Comparison of ENCODE assay signal across 20 mouse cellular contexts in genomic region chr8:118502509-118502908, GRCm38 (mm10).
A peak's percentile ranks its signal among the peaks of the same experiment; 100 is the strongest.
DNase-seq lines count a peak whose midpoint lies in the region; ATAC-seq and TF ChIP-seq lines count a peak whose summit lies in the region.
"Had no signal": no experiment of that assay in that cellular context is flagged by ENCODE, and none has a peak within 500 bp of the region (broad histone marks: within the 10 kb centered on the region; RNA-seq: fewer than 3 reads in every experiment).

No protein-coding gene starts in this region.

- WGBS in forebrain, embryonic 12.5 days = 76% methylated on average over 8 of the region's 8 CpGs
- WGBS in forebrain, postnatal 0 days = 66% methylated on average over 8 of the region's 8 CpGs
- WGBS in midbrain, embryonic 11.5 days = 69% methylated on average over 8 of the region's 8 CpGs
- 65% methylated on average over 8 of the region's 8 CpGs for WGBS in midbrain, embryonic 14.5 days

- no peak overlapping the region for H3K27ac ChIP-seq in forebrain, embryonic 12.5 days
- H3K27ac ChIP-seq in forebrain, postnatal 0 days (ENCODE audit: low read depth, low read length) = no peak overlapping the region
- no peak overlapping the region for H3K27ac ChIP-seq in midbrain, embryonic 11.5 days (ENCODE audit: low read depth, low read length)
- no peak overlapping the region for H3K27ac ChIP-seq in midbrain, embryonic 14.5 days (replicated peaks; ENCODE audit: low read depth, low read length)
- H3K27ac ChIP-seq: heart, embryonic 13.5 days; hindbrain, postnatal 0 days; liver, embryonic 12.5 days; neural tube, embryonic 13.5 days had no signal

- no peak for DNase-seq in forebrain, postnatal 0 days
- no peak for DNase-seq in midbrain, embryonic 11.5 days (ENCODE audit: low spot score, missing footprints)
- no peak for DNase-seq in midbrain, embryonic 14.5 days
- peak; percentile 51 for DNase-seq in retina, embryonic 14.5 days (ENCODE audit: low spot score)
- no peak for DNase-seq in cerebellum, postnatal 36 days
- no peak for DNase-seq in frontal cortex, postnatal 14 days (ENCODE audit: low spot score in 2 of 2)
- DNase-seq: adrenal gland, postnatal 36 days; cerebellum, adult 8-10 months; gastrocnemius, postnatal 14 days; heart, adult 18-20 months; lung, adult 2 months; lung, postnatal 36 days; right cerebral cortex, postnatal 14 days; thymus, postnatal 25 days had no signal

- no peak overlapping the region for H3K4me2 ChIP-seq in forebrain, embryonic 12.5 days
- H3K4me2 ChIP-seq in forebrain, postnatal 0 days (ENCODE audit: low read depth) = no peak overlapping the region
- no peak overlapping the region for H3K4me2 ChIP-seq in midbrain, embryonic 11.5 days
- H3K4me2 ChIP-seq in midbrain, embryonic 14.5 days (ENCODE audit: low read length) = no peak overlapping the region
- H3K4me2 ChIP-seq: heart, embryonic 13.5 days; liver, embryonic 12.5 days; neural tube, embryonic 13.5 days had no signal

- no peak overlapping the region for H3K4me3 ChIP-seq in forebrain, embryonic 12.5 days (replicated peaks)
- no peak overlapping the region for H3K4me3 ChIP-seq in forebrain, postnatal 0 days (ENCODE audit: low read depth, low read length)
- no peak overlapping the region for H3K4me3 ChIP-seq in midbrain, embryonic 11.5 days (ENCODE audit: low read depth, low read length)
- no peak overlapping the region for H3K4me3 ChIP-seq in midbrain, embryonic 14.5 days (replicated peaks; ENCODE audit: low read depth, low read length)
- H3K4me3 ChIP-seq: heart, embryonic 13.5 days; liver, embryonic 12.5 days; neural tube, embryonic 13.5 days had no signal

- H3K9ac ChIP-seq in forebrain, embryonic 12.5 days = no peak overlapping the region
- no peak overlapping the region for H3K9ac ChIP-seq in forebrain, postnatal 0 days
- H3K9ac ChIP-seq in midbrain, embryonic 11.5 days (ENCODE audit: low read length) = no peak overlapping the region
- H3K9ac ChIP-seq in midbrain, embryonic 14.5 days (replicated peaks; ENCODE audit: low read length) = no peak overlapping the region
- H3K9ac ChIP-seq: heart, embryonic 13.5 days; liver, embryonic 12.5 days; neural tube, embryonic 13.5 days had no signal

- peaks cover 5% of the 10 kb centered on the region; the same call in 1 of the 2 replicates for H3K4me1 ChIP-seq in forebrain, embryonic 12.5 days
- H3K4me1 ChIP-seq in forebrain, postnatal 0 days (ENCODE audit: insufficient read depth) = 0 out of 2 replicates have a peak, but pooled peaks cover 1% of the 10 kb centered on the region
- H3K4me1 ChIP-seq in midbrain, embryonic 11.5 days (ENCODE audit: control insufficient read depth, insufficient read depth, low read length) = 0 out of 2 replicates have a peak, but pooled peaks cover 1% of the 10 kb centered on the region
- peaks cover 5% of the 10 kb centered on the region; the same call in 1 of the 2 replicates for H3K4me1 ChIP-seq in midbrain, embryonic 14.5 days (ENCODE audit: control insufficient read depth, insufficient read depth, low read length)
- H3K4me1 ChIP-seq: heart, embryonic 13.5 days; liver, embryonic 12.5 days had no signal

- TF ChIP-seq CTCF in forebrain, postnatal 0 days (IDR thresholded peaks at IDR 0.05; ENCODE audit: low read depth) = no peak

- H3K27me3 ChIP-seq in forebrain, embryonic 12.5 days = no peaks in the 10 kb centered on the region
- H3K27me3 ChIP-seq in forebrain, postnatal 0 days (ENCODE audit: insufficient read depth, low read length) = no peaks in the 10 kb centered on the region
- no peaks in the 10 kb centered on the region for H3K27me3 ChIP-seq in midbrain, embryonic 11.5 days (ENCODE audit: control insufficient read depth, insufficient read depth, low read length)
- no peaks in the 10 kb centered on the region for H3K27me3 ChIP-seq in midbrain, embryonic 14.5 days (ENCODE audit: control insufficient read depth, insufficient read depth, low read length)
- H3K27me3 ChIP-seq: heart, embryonic 13.5 days; liver, embryonic 12.5 days; neural tube, embryonic 13.5 days had no signal

- H3K9me3 ChIP-seq in forebrain, embryonic 12.5 days = no peaks in the 10 kb centered on the region
- H3K9me3 ChIP-seq in forebrain, postnatal 0 days (ENCODE audit: low read length) = no peaks in the 10 kb centered on the region
- H3K9me3 ChIP-seq in midbrain, embryonic 11.5 days (ENCODE audit: control insufficient read depth, low read length) = no peaks in the 10 kb centered on the region
- H3K9me3 ChIP-seq in midbrain, embryonic 14.5 days (ENCODE audit: control insufficient read depth, low read length) = no peaks in the 10 kb centered on the region
- H3K9me3 ChIP-seq: heart, embryonic 13.5 days; liver, embryonic 12.5 days; neural tube, embryonic 13.5 days had no signal

- 0 out of 2 replicates have a peak, but pooled peaks have one; percentile 23 for ATAC-seq in forebrain, embryonic 12.5 days (ENCODE audit: low FRiP score)
- ATAC-seq in forebrain, postnatal 0 days = no peak
- ATAC-seq in midbrain, embryonic 11.5 days (ENCODE audit: low FRiP score) = peak; percentile 30; the same call in 1 of the 2 replicates
- ATAC-seq in midbrain, embryonic 14.5 days (ENCODE audit: low FRiP score, low TSS enrichment) = no peak
- ATAC-seq: CD4-positive, CD25-positive, alpha-beta regulatory T cell, adult 4 months; hindbrain, postnatal 0 days; liver, embryonic 12.5 days had no signal

- no peaks in the 10 kb centered on the region for H3K36me3 ChIP-seq in forebrain, embryonic 12.5 days (replicated peaks)
- H3K36me3 ChIP-seq in forebrain, postnatal 0 days (ENCODE audit: insufficient read depth) = no peaks in the 10 kb centered on the region
- H3K36me3 ChIP-seq in midbrain, embryonic 11.5 days (ENCODE audit: control insufficient read depth, insufficient read depth, low read length) = no peaks in the 10 kb centered on the region
- H3K36me3 ChIP-seq in midbrain, embryonic 14.5 days (ENCODE audit: control insufficient read depth, insufficient read depth, low read length) = no peaks in the 10 kb centered on the region
- H3K36me3 ChIP-seq: heart, embryonic 13.5 days; liver, embryonic 12.5 days; neural tube, embryonic 13.5 days had no signal

Comparison
In these comparisons a context has a peak if more than half of its experiments do, and no peak if none do; other contexts are left out.
1. ATAC-seq: peak in forebrain, embryonic 12.5 days (single experiment) and midbrain, embryonic 11.5 days (single experiment); none in forebrain, postnatal 0 days (single experiment) and midbrain, embryonic 14.5 days (single experiment).